Mouse (Mus musculus): ENCODE measurements around the gene Rnd3.

Gene Rnd3

DNA sequence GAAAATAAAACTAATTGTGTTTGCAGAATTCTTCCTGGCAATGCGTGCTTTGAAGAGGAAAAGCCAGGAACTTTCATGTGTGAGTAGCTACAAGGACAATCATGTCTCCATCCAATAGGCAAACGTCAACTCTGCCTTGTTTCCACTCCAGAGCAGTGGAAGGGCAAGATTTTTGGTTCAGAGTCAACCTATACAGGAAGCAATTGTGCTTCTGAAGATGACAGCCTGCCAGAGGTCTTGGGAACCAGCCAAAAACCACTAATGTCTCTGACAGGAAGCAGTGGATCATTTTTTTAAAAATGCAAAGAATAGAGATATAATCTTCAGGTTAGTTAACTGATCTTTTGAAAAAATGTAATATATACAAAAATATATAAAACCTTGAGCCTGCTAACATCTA is 38.6 kb downstream of the Rnd3 start:
- DNase-seq: peak; percentile 85

DNA sequence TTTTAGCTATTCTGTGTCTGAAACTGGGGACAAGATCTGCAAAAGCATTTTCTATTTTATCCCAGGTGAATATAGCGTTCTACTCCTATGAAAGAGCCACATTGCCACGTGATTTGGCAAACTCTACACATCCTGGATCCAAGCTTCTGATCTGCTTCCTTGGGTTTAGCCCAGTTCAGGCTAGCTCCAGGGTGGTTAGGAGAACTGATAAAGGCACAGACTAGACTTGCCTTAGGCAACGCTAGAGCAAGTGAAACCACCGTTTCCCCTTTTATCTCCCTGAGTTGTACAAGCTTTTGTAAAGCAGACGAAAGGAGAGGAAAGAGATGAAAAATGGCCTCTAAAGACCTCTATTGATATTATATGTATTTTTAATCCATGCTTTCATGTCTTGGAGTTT is 40.3 kb downstream of the Rnd3 start:
- peak; percentile 62 for DNase-seq

DNA sequence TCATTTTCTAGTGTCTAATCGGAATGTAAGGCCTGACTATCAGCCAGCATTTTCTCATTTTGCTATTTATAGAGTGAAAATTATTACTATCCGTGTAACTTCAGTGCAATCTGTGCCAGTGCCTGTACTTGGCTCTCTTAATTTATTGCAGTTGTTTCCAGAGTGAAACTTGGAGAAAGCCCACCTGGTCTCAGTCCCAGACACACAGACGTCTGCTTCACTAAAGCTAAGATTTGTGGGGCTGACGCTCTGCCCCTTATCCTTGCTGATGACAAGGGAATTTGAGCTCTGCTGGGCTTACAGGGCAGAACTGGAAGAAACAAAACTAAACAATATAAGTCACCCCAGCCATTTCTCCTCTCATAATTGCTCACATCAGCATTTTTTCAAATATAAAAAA is 47.7 kb downstream of the Rnd3 start:
- peak; percentile 90 for DNase-seq

DNA sequence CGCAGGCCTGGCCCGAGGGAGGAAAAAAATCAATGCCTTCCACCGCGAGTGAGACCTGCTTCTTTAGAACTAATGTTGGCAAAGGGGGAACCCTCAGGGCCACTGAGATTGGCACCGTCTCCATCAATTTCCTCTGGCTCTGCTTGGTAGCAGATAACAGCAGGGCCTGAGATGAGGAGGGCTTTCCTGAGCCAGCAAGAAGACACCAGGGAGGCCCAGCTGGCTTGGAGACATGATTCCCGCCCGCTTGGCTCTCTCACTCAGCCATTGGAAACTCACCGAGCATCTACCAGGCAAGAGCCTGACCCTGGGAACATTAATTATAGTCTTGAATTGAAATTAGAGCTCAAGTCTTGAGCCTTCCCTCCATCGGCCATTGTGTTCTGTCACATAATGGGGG is 48.9 kb downstream of the Rnd3 start:
- DNase-seq: peak; percentile 95

DNA sequence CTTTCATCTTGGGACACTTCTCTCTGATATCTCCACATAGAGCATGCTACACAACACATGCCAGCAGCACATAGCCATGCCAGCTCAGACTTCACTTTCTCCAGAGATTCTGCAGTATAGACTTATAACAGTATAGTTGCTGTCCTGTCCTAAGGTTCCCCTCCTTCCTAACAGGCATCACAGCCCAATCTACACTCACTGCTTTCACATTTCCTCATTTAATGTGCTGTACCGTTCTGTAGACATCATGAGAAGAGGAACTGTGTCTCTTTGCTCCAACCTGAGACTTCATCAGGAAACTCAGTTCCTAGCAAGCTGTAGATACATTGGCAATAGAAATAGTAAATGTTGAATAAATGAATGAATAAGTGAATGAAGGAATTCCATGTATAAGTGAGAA is 49.7 kb downstream of the Rnd3 start:
- DNase-seq: no peak

DNA sequence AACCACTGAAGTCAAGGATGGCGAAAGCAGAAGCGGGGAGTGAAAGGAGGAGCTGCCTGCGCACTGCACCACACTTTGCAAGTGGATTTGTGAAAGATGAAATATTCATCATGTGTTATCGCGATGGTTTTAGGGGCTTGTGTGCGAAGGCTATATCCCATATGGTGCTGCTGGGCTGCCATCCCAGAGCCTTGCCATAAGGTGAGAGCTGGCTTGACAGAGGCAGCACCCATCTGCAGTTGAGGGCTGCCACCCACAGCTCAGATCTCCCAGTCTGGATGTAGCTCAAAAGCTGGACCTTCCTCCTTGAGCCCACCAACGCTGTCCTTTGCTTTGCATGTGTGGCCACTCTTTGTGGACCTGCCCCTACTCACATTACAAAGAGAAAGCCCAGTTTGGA is 58.2 kb downstream of the Rnd3 start:
- DNase-seq: peak; percentile 65

DNA sequence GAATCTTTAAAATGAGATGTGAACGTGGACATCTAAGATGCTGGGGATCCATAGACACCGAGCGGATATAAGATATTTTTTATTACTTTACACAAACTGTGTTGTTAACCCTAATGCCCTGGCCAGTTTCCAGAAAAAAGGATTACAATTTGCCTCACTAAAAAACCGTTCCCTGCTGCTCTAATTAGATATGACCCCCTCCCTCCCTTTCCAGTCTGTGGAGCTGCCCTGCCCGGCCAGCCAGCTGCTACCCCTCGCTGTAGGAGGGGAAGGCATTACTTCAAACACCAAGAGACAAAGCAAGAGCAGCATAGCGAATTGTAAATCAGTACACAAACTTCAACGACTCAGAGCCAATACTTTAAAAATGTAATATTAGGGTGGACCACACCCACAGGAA is 58.9 kb downstream of the Rnd3 start:
- DNase-seq: no peak

DNA sequence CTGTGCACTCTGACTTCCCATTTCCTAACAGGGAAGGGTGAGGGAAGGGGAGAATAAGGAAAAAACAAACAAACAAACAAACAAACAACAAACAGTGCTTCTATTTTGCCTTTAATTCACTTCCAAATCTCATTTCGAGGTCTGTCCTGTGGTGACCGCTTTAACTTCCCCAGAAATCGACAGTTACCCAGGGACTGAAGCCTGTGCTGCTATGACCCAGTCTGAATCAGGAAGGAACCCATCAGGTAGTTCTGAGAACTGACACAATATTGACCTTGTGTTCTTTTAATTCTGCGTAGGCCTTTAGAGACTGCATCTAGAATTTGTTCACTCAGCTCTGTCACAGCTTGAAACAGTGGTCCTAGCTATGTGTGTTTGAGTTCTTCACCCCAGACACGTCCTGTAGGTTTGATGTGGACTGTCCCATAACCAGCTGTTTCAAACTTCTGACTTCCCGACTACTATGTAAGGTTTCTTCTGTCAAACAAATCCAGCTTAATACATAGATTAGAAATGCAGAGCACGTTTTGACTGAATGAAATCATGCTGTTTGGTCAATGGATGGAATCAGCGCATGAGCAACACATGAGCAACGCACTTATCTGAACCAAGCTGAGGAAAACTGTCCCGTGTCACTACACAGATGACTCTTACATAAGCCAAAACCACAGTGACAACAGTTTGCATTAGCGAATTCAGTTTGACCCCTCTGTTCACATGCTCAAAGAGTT is 59.9 kb downstream of the Rnd3 start:
- DNase-seq: peak; percentile 51

DNA sequence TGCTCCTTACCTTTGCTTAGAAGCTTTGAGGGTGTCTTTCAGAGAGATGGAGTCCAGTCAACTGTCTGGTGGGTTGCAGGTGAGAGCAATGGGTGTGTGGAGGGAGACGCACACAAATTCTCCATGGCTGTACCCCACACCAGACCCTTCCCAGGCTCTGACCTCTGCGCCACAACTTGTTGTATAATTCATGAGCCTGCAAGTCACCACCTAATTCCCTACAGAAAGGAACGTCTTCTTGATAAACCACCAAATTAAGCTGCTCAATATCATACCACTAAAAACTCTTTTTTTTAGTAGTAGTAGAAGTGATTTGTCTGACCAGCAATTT is 60.8 kb downstream of the Rnd3 start:
- no peak for DNase-seq

DNA sequence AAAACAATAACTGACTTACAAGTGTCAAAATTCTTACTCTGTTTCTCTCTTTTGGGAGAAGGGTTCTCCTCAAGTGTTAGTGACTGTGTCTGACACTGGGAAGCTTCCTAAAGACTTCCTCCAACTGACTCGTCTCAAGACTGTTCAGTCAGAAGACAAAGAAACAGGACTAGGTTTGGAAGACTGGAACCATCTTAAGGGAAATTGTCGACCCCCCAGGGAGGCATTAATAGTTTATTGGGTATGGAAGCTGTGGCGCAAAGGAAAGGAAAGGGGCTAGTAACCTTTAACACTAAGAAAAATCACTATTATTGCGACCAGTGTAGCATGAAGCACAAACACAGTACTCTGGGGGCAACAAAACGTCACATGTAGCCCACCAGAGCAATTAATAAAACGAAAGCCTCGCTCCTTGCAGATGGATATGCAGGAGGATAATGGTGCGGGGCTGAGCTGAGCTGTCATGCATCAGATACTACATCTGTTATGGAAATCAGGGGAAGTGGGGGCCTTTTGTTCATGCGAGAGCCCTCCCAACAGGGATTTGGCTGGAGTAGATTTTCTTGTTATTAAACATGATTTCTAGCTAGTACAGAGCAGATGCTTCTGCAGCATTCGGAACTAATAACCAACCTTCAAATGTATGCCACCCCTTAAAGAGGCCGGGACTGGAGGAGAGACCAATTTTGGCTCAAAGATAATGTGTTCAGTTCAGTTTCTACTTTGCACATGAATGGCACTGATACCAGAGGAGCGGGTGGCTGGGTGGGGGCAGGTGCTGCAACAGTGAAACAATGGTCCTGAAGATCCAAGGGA is 61.4 kb downstream of the Rnd3 start:
- DNase-seq: peak; percentile 53

DNA sequence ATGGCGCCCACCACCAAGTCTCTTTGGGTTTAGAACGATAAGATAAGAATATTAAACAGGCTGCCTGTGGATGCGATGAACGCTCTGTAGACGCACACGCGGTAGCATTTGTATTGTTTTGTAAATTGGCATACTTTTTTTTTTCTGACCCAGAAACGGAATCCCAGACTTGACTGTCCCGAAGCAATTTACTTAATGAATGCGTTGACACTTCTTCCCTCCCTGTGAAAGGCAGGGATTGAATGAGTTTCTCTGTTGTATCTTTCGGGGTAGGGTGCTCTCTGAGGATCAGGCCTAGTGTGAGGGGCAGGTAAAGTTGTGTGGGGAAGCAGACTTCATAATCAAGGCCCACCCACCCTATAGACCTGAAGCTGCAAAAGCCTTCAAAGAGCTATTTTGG is 63.8 kb downstream of the Rnd3 start:
- DNase-seq: peak; percentile 75

DNA sequence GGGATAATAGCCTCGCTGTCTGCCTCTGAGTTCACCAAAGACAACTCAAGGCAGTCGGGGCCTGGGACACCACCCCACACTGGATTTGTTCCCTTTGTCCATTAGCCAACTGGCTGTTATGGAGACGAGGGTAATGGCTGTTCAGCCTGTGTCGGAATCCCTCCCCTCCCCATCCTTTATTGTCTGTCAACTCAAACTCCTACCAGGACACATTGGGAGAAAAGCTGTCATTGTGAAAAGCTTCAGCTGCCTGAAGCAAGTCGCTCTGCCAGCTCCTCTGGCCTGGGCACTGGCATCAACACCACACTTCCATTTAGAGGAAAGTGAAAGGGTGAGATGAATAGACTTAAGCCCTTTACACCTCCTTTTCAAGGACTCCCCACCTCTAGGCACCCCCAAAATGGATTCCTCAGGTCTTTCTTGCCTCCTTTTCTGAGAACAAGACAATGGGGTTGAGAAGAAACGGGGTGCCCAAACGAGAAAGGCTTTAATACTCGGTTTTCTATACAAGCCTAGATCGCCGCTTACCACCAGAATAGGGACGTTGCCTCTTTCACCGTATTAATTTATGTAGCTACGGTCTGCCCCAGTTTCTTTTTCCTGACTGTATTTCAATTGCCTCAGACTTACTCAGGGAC is 66.1 kb downstream of the Rnd3 start:
- DNase-seq: peak; percentile 43
